Mouse (Mus musculus) cerebellum, adult 2 months (tissue): ENCODE results near the gene Kcnq4. TPM values are rescaled to one million over a fixed set of nuclear protein-coding genes. Genes with fewer than 3 reads are reported as not detected.

Experiments
- DNase-seq, 2 experiments: peaks; one replicate each; pipeline ENCODE4 v3.0.0; 2021
- H3K27ac ChIP-seq: fragments of 200-500 bp; 2 replicates; pipeline ENCODE4 v1.5.1; 2012; ENCODE audit warnings: low read length, control low read depth, inconsistent platforms; ENCODE audit not compliant: insufficient read depth
- H3K27me3 ChIP-seq: fragments of 200-500 bp; 2 replicates; pipeline ENCODE4 v1.6.1; 2012; ENCODE audit warnings: inconsistent platforms, mild to moderate bottlenecking, low read length, moderate library complexity; ENCODE audit not compliant: control insufficient read depth, insufficient read depth
- H3K4me1 ChIP-seq: fragments of 200-500 bp; 2 replicates; pipeline ENCODE4 v1.6.1; 2011; ENCODE audit warnings: low read length; ENCODE audit not compliant: control insufficient read depth, insufficient read depth
- H3K4me3 ChIP-seq: fragments of 200-500 bp; replicated peaks from 2 replicates; pipeline ENCODE3; 2011; ENCODE audit warnings: mild to moderate bottlenecking, low read depth, low read length, control low read depth; ENCODE audit not compliant: insufficient read depth
- CTCF ChIP-seq: fragments of 200-500 bp; IDR thresholded peaks from 2 replicates; pipeline ENCODE4 v1.5.1; 2011; ENCODE audit warnings: low read depth, mild to moderate bottlenecking, control low read depth, low read length, moderate library complexity, borderline replicate concordance; ENCODE audit not compliant: insufficient read depth
- POLR2A ChIP-seq: fragments of 200-500 bp; IDR thresholded peaks from 2 replicates; pipeline ENCODE4 v1.6.1; 2011; ENCODE audit warnings: low read length, control low read depth, borderline replicate concordance; ENCODE audit not compliant: insufficient read depth
- WGBS: fragments of 180-500 bp; shearing (Covaris S2); methylation state at CpG from one replicate; pipeline ENCODE4 v1.1.7; 2018; 5-methylcytosine and 5-hydroxymethylcytosine counted together
- polyA plus RNA-seq: library from polyadenylated mRNA; depleted of rRNA; stranded (reverse); fragments of >200 nt; gene quantifications from 2 replicates; pipeline ENCODE4 v1.2.3, GENCODE M21; 2012

Kcnq4 gene
- polyA plus RNA-seq, 1 experiment, result 15.2 TPM

- H3K4me1 ChIP-seq, result no peaks in the 10 kb centered on the region
- TF ChIP-seq POLR2A (no peak), CTCF (no peak)
- no peaks in the 10 kb centered on the region for H3K27me3 ChIP-seq
- peak overlapping the region; percentile 49 for H3K4me3 ChIP-seq
- DNase-seq, result no peak
- WGBS, result 9% methylated on average over 50 of the region's 53 CpGs
- no peak overlapping the region for H3K27ac ChIP-seq
These were observed 1.8 kb downstream of the Kcnq4 start for GRCm38 (mm10) chr4:120746552-120747150.

- Histone ChIP-seq H3K27me3 (no peaks in the 10 kb centered on the region), H3K4me3 (no peak overlapping the region), H3K27ac (no peak overlapping the region), H3K4me1 (no peaks in the 10 kb centered on the region)
- WGBS, result 70% methylated on average over 10 of the region's 10 CpGs
- no peak for DNase-seq
- no peak for TF ChIP-seq POLR2A
- no peak for TF ChIP-seq CTCF
These were observed 2.5 kb downstream of the Kcnq4 start for GRCm38 (mm10) chr4:120745731-120746551.

- WGBS, result 81% methylated on average over 3 of the region's 3 CpGs
- Histone ChIP-seq H3K4me3 (no peak overlapping the region), H3K4me1 (no peaks in the 10 kb centered on the region), H3K27ac (no peak overlapping the region), H3K27me3 (no peaks in the 10 kb centered on the region)
- no peak for DNase-seq
- TF ChIP-seq POLR2A (no peak), CTCF (no peak)
These were observed 4.8 kb downstream of the Kcnq4 start for GRCm38 (mm10) chr4:120743636-120744035.

GRCm38 (mm10) chr4:120741303-120741702, 7.1 kb downstream of the Kcnq4 start:
- no peak overlapping the region for H3K4me3 ChIP-seq
- DNase-seq, result no peak
- H3K4me1 ChIP-seq, result no peaks in the 10 kb centered on the region
- 65% methylated on average over 6 of the region's 6 CpGs for WGBS
- no peak for TF ChIP-seq CTCF
- no peak for TF ChIP-seq POLR2A
- H3K27ac ChIP-seq, result no peak overlapping the region
- H3K27me3 ChIP-seq, result no peaks in the 10 kb centered on the region

- no peaks in the 10 kb centered on the region for H3K27me3 ChIP-seq
- 65% methylated on average over 5 of the region's 5 CpGs for WGBS
- H3K4me1 ChIP-seq, result peaks cover 4% of the 10 kb centered on the region
- TF ChIP-seq POLR2A (no peak), CTCF (no peak)
- no peak overlapping the region for H3K4me3 ChIP-seq
- DNase-seq, result no peak
- H3K27ac ChIP-seq, result no peak overlapping the region
These were observed 14.3 kb downstream of the Kcnq4 start for GRCm38 (mm10) chr4:120734012-120734622.

GRCm38 (mm10) chr4:120732737-120733136, 15.7 kb downstream of the Kcnq4 start:
- no peak for TF ChIP-seq POLR2A
- WGBS, result 82% methylated on average over 6 of the region's 6 CpGs
- Histone ChIP-seq H3K4me1 (peaks cover 4% of the 10 kb centered on the region), H3K4me3 (no peak overlapping the region), H3K27me3 (no peaks in the 10 kb centered on the region), H3K27ac (no peak overlapping the region)
- DNase-seq, result no peak

- peak; percentile 57 to 61 for DNase-seq
- Histone ChIP-seq H3K27ac (no peak overlapping the region), H3K27me3 (no peaks in the 10 kb centered on the region), H3K4me1 (peaks cover 4% of the 10 kb centered on the region), H3K4me3 (peak overlapping the region; percentile 59)
- no peak for TF ChIP-seq CTCF
- 0 out of 2 replicates have a peak, but pooled peaks have one; percentile 23 for TF ChIP-seq POLR2A
- under 1% methylated on average over 40 of the region's 40 CpGs for WGBS
These were observed 17.3 kb downstream of the Kcnq4 start for GRCm38 (mm10) chr4:120731030-120731644.
